Mouse (Mus musculus) thymus, postnatal 14 days (tissue): ENCODE measurements around the gene Tnnc2.

Experiments used
- DNase-seq: peaks from one replicate; pipeline ENCODE4 v3.0.0; 2021

Gene Tnnc2

DNA sequence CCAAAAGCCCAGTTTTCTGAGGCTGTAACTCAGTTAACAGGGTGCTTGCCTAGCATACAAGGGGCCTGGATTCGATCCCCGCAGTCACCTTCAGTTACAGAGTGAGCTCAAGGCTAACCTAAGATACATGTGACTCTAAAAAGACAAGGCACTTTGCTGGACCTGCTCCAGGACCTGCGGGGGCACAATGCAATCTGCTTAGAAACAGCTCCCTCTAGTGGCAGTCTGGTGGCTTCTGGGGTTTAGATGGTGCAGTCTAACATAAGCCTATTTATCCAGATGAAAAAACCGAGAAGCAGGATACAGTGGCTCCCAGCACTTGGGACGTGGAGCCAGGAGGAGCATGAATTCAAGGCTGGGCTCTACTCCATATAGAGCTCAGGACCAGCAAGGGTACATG, 14.5 kb upstream of the Tnnc2 start:
- peak; percentile 81 for DNase-seq

DNA sequence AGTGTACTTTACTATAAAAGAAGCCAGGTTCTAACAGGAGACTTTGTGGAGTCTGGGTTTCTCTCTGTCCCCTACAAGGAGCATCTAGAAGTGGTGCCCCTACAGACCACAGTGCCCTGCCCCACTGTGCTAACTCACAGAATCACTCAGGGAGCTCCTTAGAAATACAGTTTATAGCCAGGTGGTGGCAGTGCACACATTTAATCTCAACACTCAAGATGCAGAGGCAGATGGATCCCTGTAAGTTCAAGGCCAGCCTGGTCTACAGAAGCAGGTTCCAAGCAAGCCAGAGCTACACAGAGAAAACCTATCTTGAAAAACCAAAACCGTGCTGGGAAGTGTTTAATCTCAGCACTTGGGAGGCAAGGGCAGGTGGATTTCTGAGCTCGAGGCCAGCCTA, 14.0 kb upstream of the Tnnc2 start:
- DNase-seq = peak; percentile 33

DNA sequence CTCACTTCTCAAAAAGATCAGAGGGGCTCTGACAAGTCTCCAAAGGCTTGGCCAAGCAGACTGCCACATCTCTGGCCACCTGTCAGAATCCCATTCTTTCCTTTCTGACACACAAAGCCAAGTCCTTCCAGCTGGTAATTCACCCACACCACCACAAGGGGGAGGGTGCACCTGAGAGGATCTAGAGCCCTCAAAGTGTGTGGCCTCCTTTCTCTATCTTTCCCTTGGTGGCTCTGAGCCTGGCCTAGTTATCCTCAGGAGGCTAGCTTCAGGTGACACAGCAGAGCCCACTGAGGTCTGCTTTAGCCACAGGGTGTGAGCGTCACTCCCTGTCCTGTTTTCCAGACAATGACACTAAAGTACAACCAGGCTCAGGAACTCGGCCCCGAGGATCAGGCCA, 13.5 kb upstream of the Tnnc2 start:
- DNase-seq = peak; percentile 78

DNA sequence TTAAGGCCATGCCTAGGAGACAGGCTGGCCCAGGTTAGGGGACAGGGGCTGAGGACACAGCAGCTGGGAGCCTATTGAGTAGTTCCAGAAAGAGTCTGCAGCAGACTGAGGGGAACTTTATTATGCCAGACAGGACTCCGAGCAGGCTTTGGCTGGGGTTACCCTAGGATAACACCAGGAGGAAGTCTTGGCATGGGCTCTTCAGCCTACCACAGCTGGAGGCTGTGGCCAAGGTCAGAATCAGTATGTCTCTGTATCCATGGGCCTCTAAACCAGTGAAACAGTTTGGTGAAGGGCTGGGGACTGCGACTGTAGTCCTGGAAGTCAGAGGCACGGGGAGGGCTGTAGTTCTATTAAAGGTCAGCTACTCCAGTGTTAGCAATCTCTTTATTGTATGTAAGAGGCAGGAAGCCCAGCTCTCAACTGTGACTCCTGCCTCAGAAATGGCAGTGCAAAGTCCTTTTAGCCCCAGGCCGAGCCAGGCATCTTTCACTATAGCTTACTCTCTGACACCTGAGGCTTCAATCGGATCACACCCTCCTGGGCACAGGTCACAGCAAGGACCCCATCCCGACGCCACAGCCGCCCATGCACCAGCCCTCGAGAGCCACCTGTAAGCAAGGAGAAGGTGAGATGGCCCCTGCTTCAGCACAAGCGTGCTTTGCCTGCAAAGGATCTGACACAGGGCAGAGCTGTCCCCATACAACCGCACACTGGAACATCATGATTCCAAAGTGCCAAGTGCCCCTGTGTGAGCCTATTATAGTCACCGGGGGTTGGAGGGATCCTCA, 12.8 kb upstream of the Tnnc2 start:
- no peak for DNase-seq

DNA sequence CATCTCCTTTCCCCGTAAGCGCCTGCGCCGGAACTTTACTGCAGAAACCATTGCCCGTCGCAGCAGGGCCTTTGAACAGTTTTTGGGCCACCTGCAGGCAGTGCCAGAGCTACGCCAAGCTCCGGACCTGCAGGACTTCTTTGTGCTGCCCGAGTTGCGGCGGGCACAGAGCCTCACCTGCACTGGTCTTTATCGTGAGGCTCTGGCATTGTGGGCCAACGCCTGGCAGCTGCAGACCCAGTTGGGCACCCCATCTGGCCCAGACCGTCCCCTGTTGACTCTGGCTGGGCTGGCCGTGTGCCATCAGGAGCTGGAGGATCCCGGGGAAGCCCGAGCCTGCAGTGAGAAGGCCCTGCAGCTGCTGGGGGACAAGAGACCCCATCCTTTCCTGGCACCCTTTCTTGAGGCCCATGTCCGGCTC, 12.1 kb upstream of the Tnnc2 start:
- DNase-seq = no peak

DNA sequence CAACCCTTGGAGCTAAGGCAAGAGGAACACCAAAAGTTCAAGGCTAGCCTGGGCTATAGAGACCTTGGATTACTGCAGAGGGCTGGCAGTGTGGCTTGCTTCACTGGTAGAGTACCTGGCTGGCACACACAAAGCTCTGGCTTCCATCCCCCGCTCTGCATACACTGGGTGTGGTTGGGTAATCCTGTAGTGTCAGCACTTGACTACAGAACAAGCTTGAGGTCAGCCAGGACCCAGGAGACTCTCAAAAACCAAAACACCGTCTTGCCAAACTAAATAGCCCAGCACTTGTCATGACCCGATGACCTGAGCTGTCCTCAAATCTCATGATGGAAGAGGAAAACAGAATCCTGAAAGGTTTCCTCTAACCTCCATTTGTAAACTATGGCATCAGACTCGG, 10.7 kb upstream of the Tnnc2 start:
- DNase-seq = no peak

DNA sequence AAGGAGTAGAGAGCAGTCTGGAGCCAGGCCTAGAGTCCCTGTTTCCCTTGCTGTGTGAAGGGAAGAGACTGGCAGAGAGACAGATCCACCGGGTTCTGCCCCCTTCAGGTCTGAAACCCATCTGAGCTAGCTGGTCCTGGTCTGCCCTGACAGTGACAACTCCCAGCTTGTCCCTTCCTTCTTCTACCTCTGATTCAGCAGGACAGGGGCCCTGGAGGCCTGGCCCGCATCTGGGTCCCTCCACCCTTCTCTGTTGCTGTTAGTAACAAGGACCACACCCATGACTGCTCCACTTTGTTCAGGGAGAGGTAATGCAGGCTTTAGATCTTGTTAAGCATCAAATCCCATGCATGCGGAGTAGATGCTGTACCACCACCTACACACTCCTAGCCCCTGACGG, 8.6 kb upstream of the Tnnc2 start:
- no peak for DNase-seq

DNA sequence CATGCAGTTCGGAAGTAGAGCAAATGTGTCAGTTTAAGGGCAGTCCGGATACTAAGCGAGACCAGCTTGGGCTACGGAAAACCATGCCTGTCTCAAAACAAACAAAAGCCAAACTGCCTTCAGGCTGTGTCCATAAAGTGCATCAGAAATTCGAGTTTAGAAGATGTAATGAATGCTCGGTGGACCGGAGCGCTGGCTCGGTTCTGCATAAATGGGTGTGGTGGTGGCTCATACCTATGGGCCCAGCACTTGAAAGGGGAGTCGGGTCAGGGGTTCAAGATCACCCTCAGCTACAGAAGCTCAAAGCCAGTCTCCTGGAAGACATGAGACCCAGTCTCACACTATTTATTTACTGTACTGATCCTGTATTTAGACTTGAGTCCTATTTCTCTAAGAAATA, 8.0 kb upstream of the Tnnc2 start:
- no peak for DNase-seq

DNA sequence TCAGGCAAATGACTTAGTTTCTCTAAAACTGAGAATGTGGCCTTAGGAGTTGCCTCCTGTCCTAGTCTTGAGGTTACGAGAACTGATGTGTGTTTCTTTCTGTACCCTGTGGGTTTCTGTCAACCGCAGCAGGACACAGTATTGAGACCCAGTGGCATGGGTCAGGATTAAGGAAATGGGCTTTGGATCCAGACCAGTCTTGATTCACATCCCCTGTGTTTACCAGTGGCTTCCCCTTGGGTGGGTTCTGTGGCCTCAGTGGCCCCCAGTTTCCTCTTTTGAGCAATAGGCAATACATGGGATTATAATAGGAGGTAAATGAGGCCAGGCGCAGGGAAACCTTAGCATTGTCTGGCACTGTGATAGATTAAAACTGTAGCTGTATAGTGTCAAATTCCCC, 7.3 kb upstream of the Tnnc2 start:
- DNase-seq = no peak

DNA sequence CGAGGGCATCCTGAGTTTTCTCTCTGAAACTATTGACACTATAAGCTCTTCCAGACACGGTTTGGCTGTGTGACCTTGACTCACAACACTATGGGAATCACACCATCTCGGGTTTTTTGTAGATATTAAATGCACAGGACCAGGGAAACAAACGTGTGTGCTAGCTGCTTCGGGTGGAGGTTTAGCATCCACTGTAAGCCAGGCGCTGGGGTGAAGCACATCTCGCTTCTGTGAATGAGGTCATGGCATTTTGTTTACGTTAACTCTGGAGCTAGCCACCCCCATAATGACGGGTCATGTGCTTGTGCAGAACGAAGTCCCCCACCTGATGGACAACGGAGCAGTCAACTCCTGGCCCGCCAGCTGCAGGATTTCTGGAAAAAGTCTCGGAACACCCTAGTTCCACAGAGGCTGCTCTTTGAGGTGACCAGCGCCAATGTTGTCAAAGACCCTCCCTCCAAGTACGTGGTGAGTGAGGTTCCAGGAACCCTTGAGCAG, 6.7 kb upstream of the Tnnc2 start:
- no peak for DNase-seq

DNA sequence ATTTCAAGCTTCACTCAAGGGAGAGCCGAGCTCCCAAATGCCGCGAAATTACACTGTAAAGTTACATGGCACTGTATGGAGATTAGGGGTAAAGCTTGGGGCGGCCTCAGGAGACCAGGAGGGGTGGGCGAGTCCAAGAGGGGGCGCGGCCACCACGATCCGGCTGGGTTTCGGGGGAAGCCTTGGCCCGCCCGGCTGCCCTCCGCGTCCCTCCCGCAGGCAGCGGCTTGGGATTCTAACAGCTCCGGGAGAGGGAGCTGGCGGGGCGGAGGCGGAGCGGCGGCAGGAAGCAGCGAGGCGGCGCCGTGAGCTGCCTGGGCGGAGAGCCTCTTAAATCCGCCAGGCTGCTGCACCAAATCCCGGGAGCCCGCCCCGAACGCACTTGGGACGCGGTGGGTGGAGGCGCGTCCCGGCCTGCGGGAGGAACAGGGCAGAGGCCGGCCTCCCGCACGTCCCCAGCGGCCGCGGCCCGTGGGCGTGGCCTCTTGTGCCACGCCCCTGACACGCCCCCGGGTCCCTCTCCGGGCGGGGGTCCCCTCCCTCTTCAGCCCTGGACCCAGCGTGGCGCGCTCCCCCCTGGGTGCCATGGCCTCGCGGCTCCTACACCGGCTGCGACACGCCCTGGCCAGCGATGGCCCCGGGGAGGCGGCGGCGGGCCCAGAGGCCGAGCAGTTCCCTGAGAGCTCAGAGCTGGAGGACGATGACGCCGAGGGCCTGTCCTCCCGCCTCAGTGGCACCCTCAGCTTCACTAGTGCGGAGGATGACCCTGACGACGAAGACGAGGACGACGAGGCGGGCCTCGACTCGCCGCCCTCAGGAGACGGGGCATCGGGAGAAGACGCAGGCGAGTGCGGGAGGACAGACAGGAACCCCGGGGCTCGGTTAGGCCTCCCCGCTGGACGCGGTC, 6.0 kb upstream of the Tnnc2 start, which contains the start of gene Snx21:
Gene Snx21 (plus strand): TSS at position 343 of the 907 bp plus-strand sequence.
- peak; percentile 70 for DNase-seq

DNA sequence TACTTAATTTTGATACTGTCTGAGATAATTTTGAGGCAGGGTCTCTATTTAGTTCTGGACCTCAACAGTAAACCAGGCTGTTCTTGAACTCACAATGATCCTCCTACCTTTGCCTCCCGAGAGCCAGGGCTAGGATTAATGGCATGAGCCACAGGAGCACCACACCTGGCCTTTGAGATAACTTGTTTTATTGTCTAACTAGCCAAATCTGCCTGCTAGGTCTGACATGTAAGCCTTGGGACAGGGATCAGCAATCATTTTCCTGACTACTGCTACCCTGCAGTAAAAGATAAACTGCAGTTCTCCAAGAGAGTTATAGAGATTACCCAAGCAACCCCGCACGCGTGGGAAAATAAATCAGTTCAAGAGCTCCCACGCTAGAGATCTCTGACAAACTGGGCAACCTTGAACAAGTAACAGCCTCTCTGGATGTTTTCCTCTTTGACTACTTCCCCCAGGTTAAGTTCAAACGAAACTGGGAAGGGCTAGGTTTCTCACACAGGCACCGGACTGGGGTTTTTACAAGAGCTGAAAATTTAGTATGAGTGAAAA, 5.2 kb upstream of the Tnnc2 start:
- no peak for DNase-seq

DNA sequence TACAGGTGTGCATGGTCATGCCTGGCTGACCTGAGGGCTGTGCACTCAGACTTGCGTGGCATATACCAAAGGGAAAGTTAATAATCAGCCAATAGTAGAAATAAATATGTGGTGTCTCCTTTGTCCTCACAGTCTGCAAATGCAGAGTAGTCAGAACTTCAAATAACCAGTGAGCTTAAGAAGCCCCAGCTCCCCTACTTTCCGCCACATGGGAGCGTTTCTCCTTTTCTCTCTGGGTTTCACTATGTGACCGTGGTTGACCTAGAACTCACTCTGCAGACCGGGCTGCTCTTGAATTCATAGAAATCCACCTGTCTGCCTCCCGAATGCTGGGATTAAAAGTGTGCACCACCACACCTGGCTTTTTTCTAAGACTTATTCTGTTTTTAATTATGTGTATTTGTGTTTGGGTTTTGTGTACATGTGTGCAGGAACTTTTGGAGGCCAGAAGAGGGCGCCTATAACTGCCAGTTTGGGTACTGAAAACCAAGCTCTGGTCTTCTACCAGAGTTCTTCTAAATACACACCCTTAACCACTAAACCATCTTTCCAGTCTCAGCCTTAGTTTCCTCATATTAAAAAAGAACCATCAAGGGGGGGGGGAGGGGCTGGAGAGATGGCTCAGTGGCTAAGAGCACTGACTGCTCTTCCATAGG, 4.3 kb upstream of the Tnnc2 start:
- DNase-seq = no peak

DNA sequence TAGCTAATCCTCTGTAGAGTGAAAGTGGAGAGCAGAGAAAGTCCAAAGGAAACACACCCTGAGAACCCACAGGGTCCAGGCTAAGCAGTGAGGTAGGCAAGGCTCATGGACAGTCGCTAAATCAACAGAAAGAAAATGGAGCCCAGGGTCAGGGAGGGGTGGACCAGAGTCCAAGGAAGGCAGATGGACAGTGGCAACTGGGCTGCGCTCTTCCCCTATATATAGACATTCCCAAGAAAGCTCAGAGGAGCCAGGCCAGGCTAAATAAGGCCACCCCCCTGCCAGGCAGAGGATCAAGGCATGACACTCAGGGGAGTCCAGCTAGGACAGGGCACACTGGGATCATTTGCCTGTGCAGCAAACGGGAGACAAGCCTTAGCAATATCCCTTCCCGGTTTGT, 2.1 kb upstream of the Tnnc2 start:
- DNase-seq = no peak

DNA sequence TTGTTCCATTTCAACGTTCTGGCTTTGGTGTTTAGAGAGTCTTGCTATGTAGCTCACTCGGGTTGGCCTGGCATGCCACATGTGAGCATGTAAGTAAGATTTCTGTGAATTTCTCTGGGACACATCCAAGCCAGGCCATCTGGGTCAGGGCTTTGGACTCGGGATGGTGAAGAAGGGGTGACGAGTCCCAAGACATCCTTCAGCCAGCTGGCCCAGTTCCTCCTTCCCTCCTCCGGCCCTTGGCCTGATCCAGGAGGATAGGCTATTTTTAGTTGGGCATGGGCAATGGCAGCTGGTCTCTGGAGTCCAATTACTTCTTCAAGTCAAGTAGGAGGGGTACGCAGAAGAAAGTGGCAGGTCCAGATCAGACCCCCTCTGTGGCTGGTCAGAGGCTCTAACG, 958 bp downstream of the Tnnc2 start:
- DNase-seq = no peak

DNA sequence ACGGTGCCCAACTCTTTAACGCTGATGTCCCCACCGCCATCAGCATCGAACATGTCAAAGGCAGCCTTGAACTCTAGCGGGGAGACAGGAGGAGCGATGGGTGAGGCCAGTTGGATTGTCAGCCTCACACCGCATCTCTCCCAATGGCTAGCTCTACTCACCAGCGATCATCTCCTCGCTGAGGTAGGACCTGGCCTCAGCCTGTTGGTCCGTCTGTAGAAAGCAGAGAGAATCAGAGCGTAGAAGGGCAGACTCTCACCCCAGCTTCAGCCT, 1.8 kb downstream of the Tnnc2 start:
- no peak for DNase-seq

DNA sequence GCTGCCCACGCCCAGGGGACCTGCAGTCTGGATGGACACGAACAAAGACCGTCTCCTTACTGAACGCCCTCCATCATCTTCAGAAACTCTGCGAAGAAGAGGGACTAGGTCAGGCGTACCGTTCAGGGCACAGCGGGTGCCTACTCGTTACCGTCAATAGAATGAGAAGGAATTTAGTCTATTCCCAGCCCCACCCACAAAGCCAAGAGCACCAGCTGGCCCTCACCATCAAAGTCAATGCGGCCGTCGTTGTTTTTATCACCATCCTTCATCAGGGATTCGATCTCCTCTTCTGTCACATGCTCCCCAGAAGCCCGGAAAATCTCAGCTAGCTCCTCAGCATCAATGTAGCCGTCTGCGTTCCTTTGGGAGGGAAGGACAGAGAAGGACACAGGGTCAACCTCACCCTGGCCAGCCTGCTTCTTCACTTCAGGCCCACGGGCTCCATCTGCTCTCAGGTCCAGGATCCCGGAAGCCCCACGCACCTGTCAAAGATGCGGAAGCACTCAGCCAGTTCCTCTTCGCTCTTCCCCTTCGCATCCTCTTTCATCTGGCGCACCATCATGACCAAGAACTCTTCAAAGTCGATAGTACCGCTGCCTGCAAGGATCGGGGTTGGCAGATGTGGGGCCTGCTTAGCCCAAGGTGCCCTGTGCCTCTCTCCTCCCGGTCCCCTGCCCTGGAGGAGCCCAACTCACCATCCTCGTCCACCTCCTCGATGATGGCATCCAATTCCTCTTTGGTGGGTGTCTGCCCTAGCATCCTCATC, 2.3 kb downstream of the Tnnc2 start:
- DNase-seq = no peak

DNA sequence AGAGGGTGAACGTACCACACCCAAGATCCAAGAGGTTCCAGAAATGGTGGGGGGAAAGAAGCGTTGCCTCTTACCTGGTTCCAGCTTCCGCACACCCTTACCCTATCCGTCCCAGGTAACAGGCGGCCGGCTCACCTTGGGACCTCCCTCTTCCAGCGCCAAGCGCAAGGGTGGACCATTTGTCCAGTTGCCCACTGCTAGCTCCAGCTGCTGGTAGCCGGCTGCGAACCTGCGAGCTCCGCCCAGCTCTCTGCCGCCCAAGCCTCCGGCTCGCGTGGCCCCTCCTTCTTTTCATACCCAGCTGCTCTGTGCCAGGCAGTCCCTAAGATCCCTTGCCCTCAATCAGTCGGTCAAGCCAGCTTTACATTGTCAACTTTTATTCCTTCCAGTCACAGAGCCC, 3.0 kb downstream of the Tnnc2 start:
- no peak for DNase-seq

DNA sequence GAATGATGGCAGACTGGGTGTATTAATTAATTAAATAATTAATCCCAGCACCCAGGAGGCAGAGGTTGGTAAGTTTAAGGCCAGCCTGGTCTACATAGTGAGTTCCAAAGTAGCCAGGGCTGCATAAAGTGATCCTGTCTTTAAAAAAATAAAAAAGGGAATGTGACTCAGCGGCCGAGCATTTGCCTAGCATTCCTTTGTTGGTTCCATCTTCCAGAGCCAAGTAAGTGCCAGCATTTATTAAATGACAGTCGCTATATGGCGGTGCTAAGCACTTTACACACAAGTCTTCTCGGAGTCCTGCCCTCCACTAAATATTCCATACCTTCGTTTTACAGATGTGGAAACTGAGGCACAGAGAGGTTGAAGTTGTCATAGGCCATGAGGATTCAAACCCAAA, 3.6 kb downstream of the Tnnc2 start:
- no peak for DNase-seq

DNA sequence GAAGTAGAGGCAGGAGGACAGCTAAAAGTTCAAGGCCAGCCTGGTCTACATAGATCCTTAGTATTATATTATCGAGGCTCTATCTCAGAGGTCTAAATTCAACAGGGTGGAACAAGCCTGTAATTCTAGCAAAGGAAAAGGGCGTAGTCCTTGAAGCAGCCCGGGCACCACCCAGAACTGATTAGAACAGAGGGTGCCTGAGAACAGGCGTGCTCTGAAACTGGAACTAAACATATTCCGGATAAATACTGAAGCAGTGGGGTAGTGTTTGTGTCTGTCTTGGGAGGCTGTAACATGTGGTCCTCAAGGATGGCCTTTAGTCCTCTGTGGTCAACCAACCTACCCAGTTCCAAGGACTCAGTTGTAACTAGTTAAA, 5.8 kb downstream of the Tnnc2 start:
- DNase-seq = no peak

DNA sequence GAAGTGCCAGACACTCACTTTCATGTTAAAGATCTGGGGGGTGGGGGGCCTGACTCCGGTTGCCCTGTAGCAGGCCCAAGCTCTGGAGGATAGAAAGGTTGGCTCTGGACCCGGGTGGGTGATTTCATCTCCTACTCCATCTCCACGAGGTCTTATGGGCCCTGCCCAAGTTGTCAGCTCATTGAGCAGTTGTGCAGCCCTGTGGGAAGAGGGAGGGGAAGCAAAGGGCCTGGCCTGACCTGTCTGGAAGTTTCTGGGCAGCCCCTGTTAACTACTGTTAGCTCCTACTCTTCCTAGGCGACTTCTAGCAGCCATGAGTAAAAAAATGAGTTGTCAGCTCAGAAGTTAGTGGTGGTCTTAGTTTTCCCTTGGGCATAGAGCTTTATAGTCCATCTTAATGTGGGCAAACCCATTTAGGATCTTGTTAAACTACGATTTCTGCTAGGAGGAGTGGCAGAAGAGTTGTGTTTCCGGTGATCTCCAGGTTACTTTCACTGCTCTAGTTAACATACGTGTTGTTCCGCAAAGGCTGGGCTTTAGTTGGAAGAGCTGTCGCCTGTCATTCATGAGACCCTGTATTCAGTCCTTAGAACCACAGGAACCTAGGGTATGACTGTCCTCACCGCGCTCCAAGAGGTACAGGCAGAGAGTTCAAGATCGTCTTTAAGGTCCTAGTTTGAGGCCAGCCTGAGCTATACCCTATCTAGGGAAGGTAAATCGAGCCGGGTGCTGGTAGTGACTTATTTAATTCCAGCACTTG, 6.4 kb downstream of the Tnnc2 start:
- no peak for DNase-seq

DNA sequence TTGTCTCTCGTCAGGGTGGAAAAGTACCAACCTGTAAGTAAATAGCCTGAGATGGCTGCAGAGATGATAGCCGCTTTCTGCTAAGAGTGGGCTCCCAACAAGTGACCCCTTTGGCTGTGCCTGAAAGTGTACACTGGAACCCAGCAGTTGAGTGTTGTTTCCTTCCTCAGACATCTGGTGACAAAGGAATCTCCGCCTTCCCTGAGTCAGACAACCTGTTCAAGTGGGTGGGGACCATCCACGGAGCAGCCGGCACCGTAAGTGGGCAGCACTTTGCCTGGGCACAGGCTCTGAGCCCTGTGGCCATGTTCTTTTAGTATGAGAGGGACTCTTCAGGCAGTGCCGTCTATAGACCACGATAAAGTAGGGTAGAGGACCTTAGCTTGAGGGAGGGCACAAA, 8.6 kb downstream of the Tnnc2 start:
- DNase-seq = no peak
